Mouse (Mus musculus) midbrain, embryonic 10.5 days (tissue): Measurements from ENCODE around the gene Lgr4. TPM values are rescaled to one million over a fixed set of nuclear protein-coding genes. Genes with fewer than 3 reads are reported as not detected.

Experiments used
- DNase-seq: peaks from one replicate; pipeline ENCODE4 v3.0.0-alpha.2; 2017; ENCODE audit warnings: low spot score
- H3K27ac ChIP-seq: fragments of 300-500 bp; sonication (generic); replicated peaks from 2 replicates; pipeline ENCODE4 v1.5.1; 2016; ENCODE audit warnings: mild to moderate bottlenecking
- H3K27me3 ChIP-seq: fragments of 300-500 bp; sonication (generic); 2 replicates; pipeline ENCODE4 v1.6.1; 2016; ENCODE audit warnings: low read depth, mild to moderate bottlenecking; ENCODE audit not compliant: poor library complexity, severe bottlenecking
- H3K36me3 ChIP-seq: fragments of 300-500 bp; sonication (generic); 2 replicates; pipeline ENCODE4 v1.6.1; 2016; ENCODE audit warnings: mild to moderate bottlenecking, moderate library complexity
- H3K4me1 ChIP-seq: fragments of 300-500 bp; sonication (generic); 2 replicates; pipeline ENCODE4 v1.6.1; 2016
- H3K4me3 ChIP-seq: fragments of 300-500 bp; sonication (generic); 2 replicates; pipeline ENCODE4 v1.5.1; 2016; ENCODE audit warnings: mild to moderate bottlenecking, moderate library complexity
- H3K9me3 ChIP-seq: fragments of 300-500 bp; sonication (generic); replicated peaks from 2 replicates; pipeline ENCODE4 v1.6.1; 2016; ENCODE audit warnings: mild to moderate bottlenecking
- WGBS: fragments of 180-500 bp; shearing (Covaris S2); methylation state at CpG from one replicate; pipeline ENCODE4 v1.1.7; 2016; 5-methylcytosine and 5-hydroxymethylcytosine counted together
- polyA plus RNA-seq: library from polyadenylated mRNA; unstranded; fragments of >200 nt; fragmentation: Nextera tagmentation; extraction: Ambion mirVana; gene quantifications from 2 replicates; pipeline ENCODE4 v1.2.1, GENCODE M21; 2016

Lgr4 gene
- polyA plus RNA-seq, 1 experiment from 2014 or later: 12.7 TPM

DNA sequence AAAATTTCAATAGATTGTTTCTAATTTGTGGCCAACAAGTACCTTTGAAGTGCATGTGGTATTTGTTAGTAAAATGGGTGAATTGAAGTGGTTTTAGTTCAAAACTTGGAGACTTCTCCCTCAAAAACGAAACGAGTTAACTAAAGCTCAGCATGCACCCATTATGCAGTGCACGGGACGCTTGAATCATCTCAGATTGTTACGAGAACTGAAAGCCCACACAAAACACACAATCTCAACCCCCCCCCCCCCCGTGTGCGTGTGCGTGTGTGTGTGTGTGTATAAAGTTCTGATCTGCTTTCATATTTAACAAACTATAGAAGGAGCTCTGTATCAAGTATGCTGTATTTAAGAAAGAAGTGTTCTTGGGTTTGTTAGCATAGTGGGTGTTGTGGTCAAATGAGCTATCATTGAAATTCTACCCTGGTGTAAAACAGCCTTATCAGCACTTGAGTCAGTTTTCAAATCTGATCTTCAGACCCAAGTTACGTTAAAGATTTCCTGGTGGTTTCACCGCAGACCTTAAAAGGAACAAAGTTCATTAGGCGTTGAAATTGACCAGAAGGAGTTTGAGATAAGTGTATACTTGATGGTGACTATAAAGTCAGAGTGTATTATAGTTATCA lies 75.1 kb downstream of the Lgr4 start:
- Histone ChIP-seq H3K4me1 (peaks cover 54% of the 10 kb centered on the region), H3K9me3 (no peaks in the 10 kb centered on the region), H3K27me3 (no peaks in the 10 kb centered on the region; the same call in 1 of the 2 replicates), H3K4me3 (no peak overlapping the region), H3K36me3 (peaks cover 4% of the 10 kb centered on the region; the same call in 1 of the 2 replicates), H3K27ac (no peak overlapping the region)
- no peak for DNase-seq
- WGBS: 45% methylated on average over 11 of the region's 11 CpGs

DNA sequence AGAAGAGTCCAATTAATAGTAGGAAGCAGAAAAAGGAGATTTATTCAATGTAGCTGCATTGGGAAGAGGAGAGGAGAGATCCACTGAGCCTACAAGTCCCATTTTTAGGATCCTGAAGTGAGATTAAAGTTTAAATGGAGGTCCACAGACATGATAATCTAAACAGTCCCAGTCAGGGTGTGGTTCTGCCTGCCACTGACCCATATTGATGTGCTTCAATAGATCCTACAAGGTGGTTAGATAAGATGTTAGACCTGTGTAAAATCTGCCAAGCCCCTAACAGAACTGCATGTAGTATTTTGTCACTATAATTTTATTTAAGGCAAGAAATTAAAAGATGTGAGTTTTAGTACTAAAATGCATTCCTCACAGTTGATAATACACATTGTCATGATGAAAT lies 76.0 kb downstream of the Lgr4 start:
- H3K9me3 ChIP-seq: no peaks in the 10 kb centered on the region
- H3K36me3 ChIP-seq: peaks cover 4% of the 10 kb centered on the region; the same call in 1 of the 2 replicates
- no peak overlapping the region for H3K27ac ChIP-seq
- DNase-seq: no peak
- H3K4me1 ChIP-seq: peaks cover 46% of the 10 kb centered on the region
- H3K4me3 ChIP-seq: no peak overlapping the region
- H3K27me3 ChIP-seq: no peaks in the 10 kb centered on the region

DNA sequence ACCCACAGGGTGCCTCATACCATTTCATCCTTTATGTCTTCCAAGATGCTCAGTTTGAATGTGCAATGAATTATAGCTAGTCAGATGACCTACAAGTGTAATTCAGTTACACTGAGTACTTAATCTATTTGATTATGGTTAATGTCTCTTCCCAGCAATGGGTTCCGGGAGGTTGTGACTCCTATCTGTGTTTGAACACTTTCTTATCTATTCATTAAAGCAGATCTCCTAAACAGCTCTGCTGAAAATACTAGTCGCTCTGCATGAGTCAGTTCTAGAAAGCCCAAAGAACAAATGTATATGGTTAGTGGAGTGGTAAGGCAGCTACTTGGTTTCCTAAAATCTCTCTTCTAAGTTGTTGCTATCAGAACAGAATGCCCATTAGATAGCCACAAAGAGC lies 77.6 kb downstream of the Lgr4 start:
- H3K4me3 ChIP-seq: no peak overlapping the region
- H3K27me3 ChIP-seq: no peaks in the 10 kb centered on the region
- WGBS: 77% methylated on average over 2 of the region's 2 CpGs

GRCm38 (mm10) chr2:109996411-109996810 lies 79.0 kb downstream of the Lgr4 start:
- Histone ChIP-seq H3K27me3 (no peaks in the 10 kb centered on the region), H3K27ac (no peak overlapping the region), H3K36me3 (peaks cover 14% of the 10 kb centered on the region), H3K4me3 (no peak overlapping the region), H3K9me3 (no peaks in the 10 kb centered on the region), H3K4me1 (peaks cover 16% of the 10 kb centered on the region)
- WGBS: 75% methylated on average over 12 of the region's 12 CpGs
- DNase-seq: no peak

More for the DNA sequence above, 77.6 kb downstream of the Lgr4 start:
- Histone ChIP-seq H3K27ac (no peak overlapping the region), H3K36me3 (peaks cover 10% of the 10 kb centered on the region), H3K9me3 (no peaks in the 10 kb centered on the region), H3K4me1 (peaks cover 29% of the 10 kb centered on the region)
- DNase-seq: no peak

DNA sequence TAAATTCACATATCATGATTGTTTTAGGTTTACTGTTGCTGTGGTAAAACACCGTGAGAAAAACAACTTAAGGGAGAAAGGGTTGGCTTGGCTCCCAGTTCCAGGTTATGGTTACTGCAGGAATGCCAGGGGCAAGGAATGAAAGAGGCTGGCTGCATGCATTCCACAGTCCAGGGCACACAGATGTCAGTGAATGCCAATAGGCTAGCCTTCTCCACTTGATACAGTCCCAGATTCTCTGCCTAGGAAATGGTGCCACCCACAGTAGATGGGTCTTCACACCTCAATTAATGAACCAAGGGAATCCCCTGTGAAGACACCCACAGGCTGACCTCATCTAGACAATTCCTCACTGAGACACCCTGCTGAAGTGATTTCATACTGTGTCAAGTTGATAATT lies 87.2 kb downstream of the Lgr4 start:
- no peaks in the 10 kb centered on the region for H3K9me3 ChIP-seq
- H3K27ac ChIP-seq: no peak overlapping the region
- no peak overlapping the region for H3K4me3 ChIP-seq
- no peak for DNase-seq
- 90% methylated on average over 1 of the region's 1 CpGs for WGBS
- H3K4me1 ChIP-seq: no peaks in the 10 kb centered on the region
- H3K36me3 ChIP-seq: peaks cover 54% of the 10 kb centered on the region
- no peaks in the 10 kb centered on the region for H3K27me3 ChIP-seq

DNA sequence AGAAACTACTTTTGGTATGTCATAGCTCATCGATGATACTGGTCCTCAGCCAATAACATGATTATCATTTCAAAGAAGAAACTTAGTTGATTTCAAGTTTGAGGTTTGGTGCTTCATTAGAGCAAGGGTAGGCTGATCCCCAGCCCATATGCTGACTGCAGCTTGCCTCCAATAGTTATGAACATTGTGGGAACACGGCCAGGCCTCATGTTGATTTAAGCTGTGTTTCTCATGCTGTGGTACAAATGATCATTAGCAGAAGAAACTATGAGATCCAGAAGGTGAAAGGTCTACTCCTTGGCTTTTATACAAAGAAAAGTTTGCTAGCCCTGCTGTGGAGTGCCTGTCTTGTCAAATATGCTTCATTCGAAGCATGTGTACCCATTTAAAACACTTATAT lies 87.7 kb downstream of the Lgr4 start:
- Histone ChIP-seq H3K27ac (no peak overlapping the region), H3K9me3 (no peaks in the 10 kb centered on the region), H3K36me3 (peaks cover 53% of the 10 kb centered on the region), H3K4me3 (no peak overlapping the region), H3K27me3 (no peaks in the 10 kb centered on the region), H3K4me1 (no peaks in the 10 kb centered on the region)
- 88% methylated on average over 3 of the region's 3 CpGs for WGBS
- DNase-seq: no peak

DNA sequence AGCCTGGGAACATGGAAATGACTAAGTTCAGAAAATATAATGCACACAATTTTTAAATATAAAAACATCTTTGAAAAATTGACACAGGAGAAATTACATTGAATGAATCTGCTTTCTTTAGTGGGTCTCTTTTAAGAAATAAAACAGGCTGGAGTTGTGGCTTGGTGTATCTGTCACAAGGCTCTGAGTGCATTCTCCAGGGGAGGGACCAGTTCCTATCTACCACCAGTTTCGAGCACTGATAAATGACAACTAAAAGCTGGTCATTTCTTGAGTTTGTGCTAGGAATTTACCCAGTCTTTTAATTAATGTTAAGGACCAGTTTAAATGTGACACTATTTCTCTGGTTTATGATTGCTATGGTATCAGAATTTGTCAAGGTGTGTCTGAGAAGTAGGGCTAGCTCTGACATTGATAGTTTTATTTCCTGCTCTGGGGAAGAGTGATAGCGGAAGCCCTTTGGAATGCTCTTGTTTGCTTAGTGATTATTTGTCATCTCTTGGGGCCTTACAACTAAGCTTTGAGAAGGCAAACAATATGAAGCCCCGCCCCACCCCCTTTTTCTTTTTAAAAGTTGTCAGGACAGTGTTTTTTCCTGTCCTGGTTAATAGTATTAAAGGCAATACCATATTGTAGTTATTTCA lies 88.3 kb downstream of the Lgr4 start:
- Histone ChIP-seq H3K9me3 (no peaks in the 10 kb centered on the region), H3K4me3 (no peak overlapping the region), H3K27me3 (no peaks in the 10 kb centered on the region), H3K4me1 (no peaks in the 10 kb centered on the region), H3K27ac (no peak overlapping the region), H3K36me3 (peaks cover 52% of the 10 kb centered on the region)
- WGBS: 85% methylated on average over 3 of the region's 3 CpGs
- DNase-seq: no peak

GRCm38 (mm10) chr2:110007423-110008267 lies 90.2 kb downstream of the Lgr4 start:
- no peak overlapping the region for H3K4me3 ChIP-seq
- 95% methylated on average over 10 of the region's 10 CpGs for WGBS
- no peak overlapping the region for H3K27ac ChIP-seq
- no peak for DNase-seq
- no peaks in the 10 kb centered on the region for H3K27me3 ChIP-seq
- H3K4me1 ChIP-seq: no peaks in the 10 kb centered on the region
- peaks cover 59% of the 10 kb centered on the region for H3K36me3 ChIP-seq
- no peaks in the 10 kb centered on the region for H3K9me3 ChIP-seq

DNA sequence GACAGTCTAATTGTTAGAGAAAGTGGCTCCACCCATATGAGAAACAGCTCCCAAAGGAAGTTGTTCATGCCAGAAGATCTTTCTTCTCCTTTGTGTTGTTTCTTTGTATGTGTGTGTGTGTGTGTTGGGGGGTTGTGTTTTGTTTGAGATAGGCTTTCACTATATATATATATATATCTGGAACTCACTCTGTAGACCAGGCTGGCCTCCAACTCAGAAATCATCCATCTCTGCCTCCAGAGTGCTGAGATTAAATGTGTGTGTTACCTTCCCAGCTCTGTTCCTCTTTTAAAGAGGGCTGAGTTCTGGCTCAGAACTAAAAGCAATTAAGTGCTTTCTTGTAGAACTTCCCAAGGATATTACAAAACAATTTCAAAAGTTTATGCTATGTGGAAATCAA lies 92.0 kb downstream of the Lgr4 start:
- Histone ChIP-seq H3K27ac (no peak overlapping the region), H3K4me3 (no peak overlapping the region), H3K4me1 (no peaks in the 10 kb centered on the region), H3K27me3 (no peaks in the 10 kb centered on the region), H3K36me3 (peaks cover 61% of the 10 kb centered on the region), H3K9me3 (no peaks in the 10 kb centered on the region)
- no peak for DNase-seq

DNA sequence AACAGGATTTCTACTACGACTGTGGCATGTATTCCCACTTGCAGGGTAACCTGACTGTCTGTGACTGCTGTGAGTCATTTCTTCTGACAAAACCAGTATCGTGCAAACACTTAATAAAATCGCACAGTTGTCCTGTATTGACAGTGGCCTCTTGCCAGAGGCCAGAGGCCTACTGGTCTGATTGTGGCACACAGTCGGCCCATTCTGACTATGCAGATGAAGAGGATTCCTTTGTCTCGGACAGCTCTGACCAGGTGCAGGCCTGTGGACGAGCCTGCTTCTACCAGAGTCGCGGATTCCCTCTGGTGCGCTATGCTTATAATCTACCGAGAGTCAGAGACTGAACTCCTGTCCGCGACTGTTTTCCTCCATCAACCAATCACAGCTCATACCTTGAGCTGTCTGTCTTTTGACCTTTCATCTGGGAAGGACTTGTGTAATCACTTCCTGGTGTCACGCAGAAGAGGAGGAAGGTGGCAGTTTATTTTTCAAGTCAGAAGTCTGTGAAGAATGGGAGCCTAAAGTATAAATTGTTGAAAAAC lies 94.8 kb downstream of the Lgr4 start:
- Histone ChIP-seq H3K36me3 (peaks cover 40% of the 10 kb centered on the region), H3K27me3 (no peaks in the 10 kb centered on the region), H3K4me1 (peaks cover 4% of the 10 kb centered on the region), H3K4me3 (no peak overlapping the region), H3K9me3 (no peaks in the 10 kb centered on the region), H3K27ac (no peak overlapping the region)
- DNase-seq: no peak
- WGBS: 92% methylated on average over 13 of the region's 13 CpGs

GRCm38 (mm10) chr2:110017087-110017486 lies 99.6 kb downstream of the Lgr4 start:
- WGBS: 48% methylated on average over 7 of the region's 7 CpGs
- Histone ChIP-seq H3K9me3 (no peaks in the 10 kb centered on the region), H3K27me3 (no peaks in the 10 kb centered on the region), H3K4me3 (peak overlapping the region; percentile 84), H3K27ac (peak overlapping the region; percentile 95), H3K4me1 (peaks cover 32% of the 10 kb centered on the region), H3K36me3 (peaks cover 33% of the 10 kb centered on the region)
- DNase-seq: no peak

DNA sequence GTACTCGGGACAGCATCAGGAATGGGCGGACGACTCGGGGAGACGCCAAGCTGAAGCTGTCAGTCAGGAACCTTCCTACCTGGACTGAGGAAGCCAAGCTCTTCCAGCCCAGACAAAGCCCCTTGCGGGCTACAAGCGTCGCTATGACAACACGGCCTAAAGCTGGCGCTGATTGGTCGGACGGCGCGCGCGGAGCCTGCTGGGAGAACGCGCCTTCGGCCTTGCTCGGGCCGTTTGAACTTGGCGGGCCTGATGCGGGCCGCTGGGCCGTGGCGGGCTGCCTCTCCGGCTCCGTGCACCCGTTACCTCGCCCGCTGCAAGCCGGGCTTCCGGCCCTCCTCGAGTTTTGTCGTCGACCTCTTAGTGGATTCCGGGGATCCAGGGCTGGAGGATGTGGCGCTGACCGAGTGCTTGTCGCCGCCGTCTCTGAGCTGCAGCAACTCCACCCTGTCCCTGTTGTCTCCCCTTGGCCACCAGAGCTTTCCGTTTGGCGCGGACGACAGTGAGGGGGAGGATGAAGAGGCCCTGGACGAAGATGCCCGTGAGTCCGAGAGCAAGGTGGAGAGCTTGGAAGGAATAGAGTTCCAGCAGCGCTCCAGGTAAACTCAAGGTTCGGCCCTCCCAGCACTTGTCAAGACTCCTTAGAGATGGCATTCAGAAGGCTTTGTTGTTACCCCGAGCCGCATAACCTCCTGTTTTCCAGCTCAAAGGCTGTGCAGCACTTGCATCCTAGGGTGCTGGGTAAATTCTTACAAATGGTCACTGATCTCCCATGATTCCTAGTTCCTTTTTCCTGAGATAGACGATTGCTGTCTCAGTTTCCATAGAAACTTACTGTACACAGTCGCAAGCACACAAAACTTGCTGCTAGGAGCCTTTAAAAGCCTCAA lies 100.4 kb downstream of the Lgr4 start, which contains the start of gene Ccdc34:
Gene Ccdc34, plus strand, starts transcription at position 202 of the 890 bp plus-strand sequence.
- peaks cover 36% of the 10 kb centered on the region for H3K36me3 ChIP-seq
- peak within 1 kb of the TSS; percentile 95 for H3K27ac ChIP-seq
- H3K9me3 ChIP-seq: no peaks in the 10 kb centered on the region
- under 1% methylated on average over 55 of the region's 55 CpGs for WGBS
- H3K27me3 ChIP-seq: no peaks in the 10 kb centered on the region
- peaks cover 32% of the 10 kb centered on the region for H3K4me1 ChIP-seq
- peak; percentile 94 for DNase-seq
- H3K4me3 ChIP-seq: peak within 1 kb of the TSS; percentile 84
